Mouse (Mus musculus) layer of hippocampus, adult 8-10 months (tissue): ENCODE measurements around the gene Trappc6b. TPM values are rescaled to one million over a fixed set of nuclear protein-coding genes. Genes with fewer than 3 reads are reported as not detected.

Experiments
- total RNA-seq, 4 experiments: library from RNA; stranded (reverse); gene quantifications; 2 replicates each; pipeline ENCODE4 v1.2.4; 2022

Trappc6b gene
- total RNA-seq, 4 experiments from 2014 or later, result 101 to 109 (median 106) TPM

Other genes starting within 250 kb of the Trappc6b start
- gene Sec23a, start 49.5 kb downstream of the Trappc6b start, total RNA-seq, result 100 to 1,000 TPM in 2 of 4 experiments, 10 to 100 TPM in 2; 90.2 to 114 (median 101) TPM
- gene Gemin2, start 48.1 kb downstream of the Trappc6b start, total RNA-seq, result 1 to 10 TPM; 6.8 to 9.9 (median 9.1) TPM
- 10 to 100 TPM; 44.1 to 62.6 (median 55.0) TPM for gene Pnn, start 5.4 kb upstream of the Trappc6b start, total RNA-seq
- 10 to 100 TPM; 47.8 to 51.6 (median 49.6) TPM for gene Mia2, start 34.3 kb upstream of the Trappc6b start, total RNA-seq
- 10 to 100 TPM; 49.3 to 71.1 (median 61.7) TPM for gene Fbxo33, start 158.3 kb upstream of the Trappc6b start, total RNA-seq